Mouse (Mus musculus) embryo, embryonic 10.5 days (tissue): ENCODE measurements at regions not wholly inside any gene's neighbourhood (a gene's known extent, or its start where the extent isn't known, plus 50 kb on each side); places are given as distances from the start of the nearest gene placed in this dataset.

Experiments
- DNase-seq: peaks from one replicate; pipeline ENCODE4 v3.0.0-alpha.2; 2015; ENCODE audit warnings: low spot score

DNA sequence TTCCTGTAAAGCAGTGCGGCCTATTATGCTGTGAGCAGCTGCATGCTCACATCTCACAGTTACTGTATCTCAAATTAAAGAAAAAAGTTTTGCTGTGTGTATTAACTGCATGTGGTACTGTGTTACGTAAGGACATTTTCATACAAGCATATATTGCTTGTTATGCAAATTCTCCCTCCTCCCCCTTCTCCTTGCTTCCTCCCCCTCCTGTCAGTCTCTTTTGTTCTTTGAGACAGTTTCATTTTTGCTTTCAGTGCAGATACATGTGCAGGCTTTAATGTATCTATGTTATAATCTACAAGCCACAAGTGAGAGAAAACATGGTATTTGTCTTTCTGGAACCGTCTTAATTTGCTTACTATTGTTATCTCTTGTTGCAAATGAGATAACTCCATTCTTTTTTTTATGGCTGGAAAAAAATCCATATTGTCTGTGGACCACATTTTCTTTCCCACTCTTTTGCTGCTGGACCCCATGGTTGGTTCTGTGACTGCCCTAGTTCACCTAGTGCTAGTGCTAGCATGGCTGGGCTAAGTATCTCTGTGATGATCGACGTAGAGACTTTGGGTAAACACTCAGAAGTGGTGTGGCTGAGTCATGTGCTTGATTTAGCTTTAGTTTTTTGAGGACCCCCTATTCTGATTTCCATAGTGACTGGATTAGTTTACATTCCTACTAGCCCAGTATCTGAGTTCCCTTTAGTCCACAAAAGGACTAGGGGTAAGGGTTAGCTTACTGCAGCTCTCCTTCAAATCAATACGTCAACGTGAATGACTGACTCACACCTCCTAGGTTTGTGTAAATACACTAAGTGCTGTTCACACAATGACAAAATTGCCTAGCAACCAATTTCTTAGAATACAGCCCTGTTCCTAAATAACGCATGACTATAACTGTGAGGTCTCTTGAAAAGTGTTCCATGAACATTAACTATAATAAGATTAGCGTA is 158.1 kb downstream of the Icos start:
- no peak for DNase-seq

GRCm38 (mm10) chr1:61137210-61137885 is 159.6 kb downstream of the Icos start:
- no peak for DNase-seq

GRCm38 (mm10) chr1:61137954-61138353 is 160.2 kb downstream of the Icos start:
- DNase-seq, result no peak

GRCm38 (mm10) chr1:61139291-61139983 is 161.7 kb downstream of the Icos start:
- DNase-seq, result peak; percentile 87

GRCm38 (mm10) chr1:61139984-61140648 is 162.4 kb downstream of the Icos start:
- peak; percentile 26 for DNase-seq

GRCm38 (mm10) chr1:61140870-61141591 is 163.3 kb downstream of the Icos start:
- peak; percentile 69 for DNase-seq

DNA sequence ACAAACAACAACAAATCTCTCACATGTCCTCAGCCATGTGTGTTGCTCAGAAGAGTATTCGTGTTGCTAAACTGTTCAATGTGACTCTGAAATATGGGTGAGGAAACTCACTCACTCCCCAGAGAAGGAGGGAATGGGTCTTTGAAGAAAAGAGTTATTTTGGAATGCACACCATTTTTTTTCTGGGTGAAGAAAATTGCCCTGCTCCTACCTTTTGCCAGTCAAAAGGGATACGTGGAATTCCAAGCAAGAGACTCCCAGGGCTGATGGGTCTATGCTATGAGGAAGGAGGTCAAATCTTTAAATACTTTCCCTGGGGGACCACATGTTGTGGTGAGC is 163.8 kb downstream of the Icos start:
- no peak for DNase-seq

GRCm38 (mm10) chr1:61141952-61142351 is 164.2 kb downstream of the Icos start:
- peak; percentile 74 for DNase-seq

- peak; percentile 41 for DNase-seq
Observed at GRCm38 (mm10) chr1:61143030-61143753, 165.5 kb downstream of the Icos start.

DNA sequence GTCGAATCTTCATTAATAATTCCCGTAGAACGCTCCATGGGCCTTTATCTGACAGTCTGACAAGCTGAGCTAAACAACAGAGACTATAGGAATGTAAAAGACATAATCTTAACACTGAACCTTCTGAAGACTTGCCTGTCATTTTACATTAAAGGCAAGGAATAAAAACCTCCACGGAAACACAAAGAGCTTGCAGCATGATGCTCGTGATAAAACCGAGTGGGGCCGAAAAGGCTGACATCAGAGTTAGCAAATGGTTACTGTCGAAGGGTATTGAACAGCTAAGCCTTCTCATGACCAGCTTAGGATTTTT is 166.0 kb downstream of the Icos start:
- no peak for DNase-seq

GRCm38 (mm10) chr1:61145013-61145412 is 167.3 kb downstream of the Icos start:
- peak; percentile 24 for DNase-seq

DNA sequence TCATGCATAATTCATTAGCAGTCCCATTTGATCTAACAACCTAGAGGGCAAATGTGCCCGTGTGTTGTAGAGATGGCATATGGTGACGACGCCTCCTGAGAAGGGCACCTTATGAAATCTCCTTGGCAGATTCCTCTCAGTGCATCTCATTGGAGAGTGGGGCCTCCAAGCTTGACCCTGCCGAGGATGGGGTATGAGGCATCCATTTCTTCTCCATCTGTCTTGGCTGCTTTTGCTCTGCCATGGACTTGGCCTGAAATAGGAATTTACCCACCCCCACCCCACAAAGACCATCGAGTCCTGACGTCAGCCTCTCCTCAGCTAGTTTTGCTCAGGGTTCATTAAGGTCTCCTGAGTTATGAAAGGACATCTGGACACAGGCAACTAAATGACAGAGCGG is 167.8 kb downstream of the Icos start:
- peak; percentile 64 for DNase-seq

DNA sequence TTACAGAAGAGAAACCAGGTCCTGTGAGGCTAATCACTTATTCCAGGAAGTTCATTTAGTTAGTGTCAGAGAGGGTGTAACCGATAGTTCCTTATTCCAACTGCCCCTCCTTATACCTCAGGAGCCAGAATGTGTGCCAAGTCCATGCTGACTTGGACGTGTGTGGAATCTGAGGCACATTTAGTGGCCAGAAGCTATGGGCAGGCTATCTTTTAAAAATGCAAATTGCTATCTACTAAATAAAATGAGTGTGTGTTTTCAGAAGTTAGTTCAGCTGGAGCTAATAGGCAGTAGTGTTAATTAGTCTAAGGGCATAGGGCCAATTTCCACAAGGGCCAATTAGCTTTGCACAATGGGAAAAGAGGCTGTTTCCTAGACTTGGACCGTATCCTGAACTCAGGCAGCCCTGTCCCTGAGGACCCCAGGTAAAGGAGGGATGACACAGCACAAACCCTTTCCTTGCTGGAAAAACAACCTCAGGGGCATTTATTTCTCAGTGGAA is 168.5 kb downstream of the Icos start:
- DNase-seq, result no peak

DNA sequence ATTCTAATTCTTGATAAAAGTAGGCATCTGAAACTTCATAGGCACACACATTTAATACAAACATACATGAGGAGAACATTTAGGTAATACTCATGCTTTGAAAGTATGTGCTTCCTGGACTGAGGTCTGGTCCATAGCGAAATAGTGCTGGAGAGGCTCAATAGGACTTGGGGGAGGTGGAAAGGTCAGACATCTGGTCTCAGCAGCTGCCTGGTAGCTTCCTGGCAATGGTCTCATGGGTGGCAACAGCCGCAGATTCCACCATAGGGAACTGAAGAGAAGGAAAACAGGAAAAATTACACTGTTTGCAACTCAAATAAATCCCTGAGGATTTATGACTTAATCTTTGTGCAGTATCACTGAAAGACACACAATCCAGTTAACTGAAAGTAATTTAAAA is 174.0 kb downstream of the Icos start:
- DNase-seq, result peak; percentile 58

GRCm38 (mm10) chr1:61152157-61152556 is 174.4 kb downstream of the Icos start:
- no peak for DNase-seq

- DNase-seq, result no peak
Observed at GRCm38 (mm10) chr1:61154216-61154615, 176.5 kb downstream of the Icos start.

- no peak for DNase-seq
Observed at GRCm38 (mm10) chr1:61157271-61157670, 179.5 kb downstream of the Icos start.

GRCm38 (mm10) chr1:61160505-61160904 is 182.8 kb downstream of the Icos start:
- no peak for DNase-seq

GRCm38 (mm10) chr1:61164271-61164670 is 186.5 kb downstream of the Icos start:
- no peak for DNase-seq

- DNase-seq, result no peak
Observed at GRCm38 (mm10) chr1:61171941-61172340, 194.2 kb downstream of the Icos start.

DNA sequence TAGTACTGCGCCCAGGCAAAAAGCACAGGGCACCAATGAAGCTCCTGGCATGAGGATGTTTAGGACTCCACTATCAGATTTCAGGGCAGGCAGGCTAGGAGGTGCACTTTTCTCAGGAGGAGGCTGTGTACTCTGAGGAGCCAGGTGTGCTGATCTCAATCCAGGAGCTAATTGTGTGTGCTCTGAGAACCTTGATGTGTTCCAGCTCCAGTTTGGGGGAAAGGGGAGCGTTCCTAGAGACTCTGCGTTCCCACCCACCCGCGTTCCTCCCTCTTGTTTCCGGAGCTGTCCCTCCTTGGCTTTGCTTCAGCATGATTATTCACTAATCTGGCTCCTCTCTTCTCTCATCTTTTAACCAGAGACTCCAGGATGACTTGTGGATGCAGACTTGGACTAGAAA is 195.2 kb downstream of the Icos start:
- no peak for DNase-seq
